Mouse (Mus musculus): Measurements from ENCODE around the gene A430033K04Rik. TPM values are rescaled to one million over a fixed set of nuclear protein-coding genes. Genes with fewer than 3 reads are reported as not detected.

A430033K04Rik gene
- polyA plus RNA-seq, 1 experiment from 2014 or later, result 14.7 TPM

DNA sequence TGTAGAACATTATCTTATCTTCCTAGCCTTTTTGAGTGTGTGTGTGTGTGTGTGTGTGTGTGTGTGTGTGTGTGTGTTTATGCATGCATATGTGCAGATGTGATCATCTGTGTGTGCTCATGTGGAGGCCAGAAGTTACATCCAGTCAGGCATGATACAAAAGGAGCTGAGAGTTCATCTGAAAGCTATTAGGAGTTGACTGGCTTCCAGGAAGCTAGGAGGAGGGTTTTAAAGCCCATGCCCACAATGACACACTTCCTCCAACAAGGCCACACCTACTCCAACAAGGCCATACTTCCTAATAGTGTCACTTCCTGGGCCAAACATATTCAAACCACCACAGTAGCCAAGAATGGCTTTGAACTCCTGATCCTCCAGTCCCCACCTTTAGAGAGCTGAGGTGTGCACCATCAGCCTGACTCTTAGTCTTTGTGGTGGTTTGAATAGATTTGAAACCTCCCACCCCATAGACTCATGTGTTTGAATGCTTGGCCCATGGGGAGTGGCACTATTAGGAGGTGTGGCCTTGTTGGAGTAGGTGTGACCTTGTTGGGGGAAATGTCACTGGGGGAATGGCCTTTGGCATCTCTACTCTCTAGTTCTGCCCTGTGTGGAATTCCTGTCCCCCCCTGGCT lies 70.4 kb downstream of the A430033K04Rik start:
- Histone ChIP-seq H3K4me2 (ENCODE audit: low read depth, low read length) (no peak overlapping the region), H3K27me3 (ENCODE audit: control insufficient read depth, insufficient read depth, low read depth, low read length) (no peaks in the 10 kb centered on the region), H3K27ac (ENCODE audit: low read length) (no peak overlapping the region), H3K4me1 (replicated peaks; ENCODE audit: control insufficient read depth, insufficient read depth, low read length) (no peaks in the 10 kb centered on the region; the same call in 1 of the 2 replicates), H3K36me3 (ENCODE audit: control insufficient read depth, insufficient read depth, low read length) (no peaks in the 10 kb centered on the region), H3K4me3 (ENCODE audit: low read length) (no peak overlapping the region), H3K9me3 (ENCODE audit: control insufficient read depth, low read length) (no peaks in the 10 kb centered on the region), H3K9ac (ENCODE audit: low read length) (no peak overlapping the region)
- ATAC-seq (ENCODE audit: low read depth), result no peak

DNA sequence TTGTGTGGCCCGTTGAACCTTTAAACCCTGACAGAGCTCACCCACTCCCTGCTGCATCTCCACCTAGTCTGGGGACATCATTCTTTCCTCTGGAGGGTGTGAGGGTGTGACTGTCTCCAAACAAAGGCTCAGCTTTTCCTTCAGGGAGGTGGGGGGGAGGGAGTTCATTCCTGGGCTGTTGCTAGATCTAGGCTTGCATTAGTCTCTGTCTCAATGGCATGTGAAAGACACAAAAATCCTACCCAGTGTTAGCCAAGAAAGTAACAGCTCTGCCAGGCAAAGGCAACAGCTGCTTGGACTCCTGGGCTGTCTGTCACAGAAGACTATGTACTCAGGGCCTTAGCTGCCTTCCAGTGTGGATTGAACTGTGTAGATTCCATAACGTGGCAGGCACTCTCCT lies 71.4 kb downstream of the A430033K04Rik start:
- Histone ChIP-seq H3K9me3 (ENCODE audit: control insufficient read depth, low read length) (no peaks in the 10 kb centered on the region), H3K4me2 (ENCODE audit: low read depth, low read length) (no peak overlapping the region), H3K9ac (ENCODE audit: low read length) (no peak overlapping the region), H3K4me1 (replicated peaks; ENCODE audit: control insufficient read depth, insufficient read depth, low read length) (no peaks in the 10 kb centered on the region; the same call in 1 of the 2 replicates), H3K4me3 (ENCODE audit: low read length) (no peak overlapping the region), H3K27ac (ENCODE audit: low read length) (no peak overlapping the region), H3K36me3 (ENCODE audit: control insufficient read depth, insufficient read depth, low read length) (no peaks in the 10 kb centered on the region), H3K27me3 (ENCODE audit: control insufficient read depth, insufficient read depth, low read depth, low read length) (no peaks in the 10 kb centered on the region)
- 33% methylated on average over 2 of the region's 2 CpGs for WGBS
- no peak for ATAC-seq (ENCODE audit: low read depth)

DNA sequence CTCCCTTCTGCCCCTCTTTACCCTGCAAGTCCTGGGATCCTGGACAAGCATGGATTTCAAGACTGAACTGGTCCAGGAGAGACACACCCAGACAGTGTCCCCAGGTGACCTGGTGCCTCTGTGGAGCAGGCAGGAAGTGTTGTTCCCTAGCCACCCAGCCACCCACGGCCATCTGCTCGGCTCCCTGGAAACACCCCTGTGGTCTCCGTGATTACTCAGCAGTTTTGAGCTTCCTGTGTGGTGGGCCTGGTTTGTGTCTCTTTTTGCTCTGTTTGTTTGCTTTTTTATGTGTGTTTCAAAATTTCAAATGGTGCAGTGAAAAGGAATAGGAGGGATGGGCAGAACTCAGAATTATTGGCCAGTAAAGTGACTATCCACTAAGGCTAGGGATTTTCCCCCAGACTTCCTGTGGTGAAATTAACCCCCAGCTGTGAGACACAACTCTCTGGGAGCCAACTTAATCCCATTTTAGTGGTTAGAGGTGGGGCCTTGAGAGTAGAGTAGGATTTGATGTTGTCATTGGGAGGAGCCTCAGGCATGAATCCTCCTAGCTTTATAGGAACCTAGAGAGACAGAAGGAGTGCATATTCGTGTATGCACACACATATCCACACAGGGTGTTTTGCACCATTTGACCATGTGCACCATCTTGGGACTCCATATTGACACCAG lies 72.0 kb downstream of the A430033K04Rik start:
- Histone ChIP-seq H3K4me2 (ENCODE audit: low read depth, low read length) (no peak overlapping the region), H3K9me3 (ENCODE audit: control insufficient read depth, low read length) (no peaks in the 10 kb centered on the region), H3K27ac (ENCODE audit: low read length) (no peak overlapping the region), H3K4me1 (replicated peaks; ENCODE audit: control insufficient read depth, insufficient read depth, low read length) (no peaks in the 10 kb centered on the region; the same call in 1 of the 2 replicates), H3K4me3 (ENCODE audit: low read length) (no peak overlapping the region), H3K27me3 (ENCODE audit: control insufficient read depth, insufficient read depth, low read depth, low read length) (no peaks in the 10 kb centered on the region), H3K36me3 (ENCODE audit: control insufficient read depth, insufficient read depth, low read length) (no peaks in the 10 kb centered on the region), H3K9ac (ENCODE audit: low read length) (no peak overlapping the region)
- 34% methylated on average over 4 of the region's 4 CpGs for WGBS
- ATAC-seq (ENCODE audit: low read depth), result no peak

DNA sequence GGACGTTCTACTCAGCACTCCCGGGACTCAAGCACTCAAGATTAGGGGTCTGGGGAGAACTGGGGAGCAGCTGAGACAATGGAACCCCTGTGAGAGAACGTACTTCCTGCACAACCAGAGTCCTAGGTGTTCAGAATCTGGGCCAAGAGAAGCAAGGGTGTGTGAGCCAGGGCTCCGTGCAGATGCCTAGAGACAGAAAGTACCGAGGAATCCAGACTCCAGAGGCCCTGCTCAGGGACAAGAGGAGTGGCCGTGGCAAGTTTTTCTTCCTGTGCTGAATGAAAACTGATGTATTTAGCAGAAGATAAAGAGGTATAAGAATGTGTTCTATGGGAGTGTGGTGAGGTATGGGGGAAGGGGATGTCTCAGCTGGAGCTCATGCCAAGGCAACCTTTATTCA lies 74.8 kb downstream of the A430033K04Rik start:
- Histone ChIP-seq H3K27me3 (ENCODE audit: control insufficient read depth, insufficient read depth, low read depth, low read length) (no peaks in the 10 kb centered on the region), H3K9ac (ENCODE audit: low read length) (no peak overlapping the region), H3K4me3 (ENCODE audit: low read length) (no peak overlapping the region), H3K4me2 (ENCODE audit: low read depth, low read length) (no peak overlapping the region), H3K36me3 (ENCODE audit: control insufficient read depth, insufficient read depth, low read length) (no peaks in the 10 kb centered on the region), H3K9me3 (ENCODE audit: control insufficient read depth, low read length) (no peaks in the 10 kb centered on the region), H3K27ac (ENCODE audit: low read length) (no peak overlapping the region), H3K4me1 (replicated peaks; ENCODE audit: control insufficient read depth, insufficient read depth, low read length) (no peaks in the 10 kb centered on the region; the same call in 1 of the 2 replicates)
- ATAC-seq (ENCODE audit: low read depth), result no peak; the same call in 1 of the 2 replicates
- WGBS, result 32% methylated on average over 6 of the region's 6 CpGs

Small RNA genes lying within 50 kb of the gene (microRNA-seq; reads per million reads assigned to microRNA genes)
- not detected for gene Gm24082

Other genes with a start within 250 kb of the A430033K04Rik start
- gene Zfp157, start 181.4 kb upstream of the A430033K04Rik start, polyA plus RNA-seq (2015; fragmentation: Nextera tagmentation; extraction: Ambion mirVana), result 32.3 and 32.9 TPM in 2 replicates
- not detected in 2 replicates for gene 1700123K08Rik, start 58.1 kb upstream of the A430033K04Rik start, polyA plus RNA-seq (2015; fragmentation: Nextera tagmentation; extraction: Ambion mirVana)
- 76.6 and 81.8 TPM in 2 replicates for gene Zfp68, start 3.1 kb upstream of the A430033K04Rik start, polyA plus RNA-seq (2015; fragmentation: Nextera tagmentation; extraction: Ambion mirVana)
- gene Fam20c, start 131.7 kb downstream of the A430033K04Rik start, polyA plus RNA-seq (2015; fragmentation: Nextera tagmentation; extraction: Ambion mirVana), result 4.0 and 5.6 TPM in 2 replicates
- gene Gm5294, start 197.2 kb downstream of the A430033K04Rik start, polyA plus RNA-seq (2015; fragmentation: Nextera tagmentation; extraction: Ambion mirVana), result not detected in 2 replicates